18 mouse cellular contexts compared by ENCODE assay signal in genomic region chr14:57882720-57883119, GRCm38 (mm10). TPM values are rescaled to one million over a fixed set of nuclear protein-coding genes. Genes with fewer than 3 reads are reported as not detected.
DNase-seq lines count a peak whose midpoint lies in the region; ATAC-seq and TF ChIP-seq lines count a peak whose summit lies in the region.
"Had no signal": no experiment of that assay in that cellular context is flagged by ENCODE, and none has a peak within 500 bp of the region (broad histone marks: within the 10 kb centered on the region; RNA-seq: fewer than 3 reads in every experiment).

No protein-coding gene starts in this region.

- no peak for DNase-seq in heart, adult 2 months
- DNase-seq in heart, postnatal 10 days = no peak
- DNase-seq in kidney, postnatal 0 days (ENCODE audit: low spot score) = no peak
- DNase-seq in kidney, adult 18-20 months = no peak
- DNase-seq in NIH3T3 (ENCODE audit: low read depth) = peak; percentile 34
- DNase-seq in lung, postnatal 36 days = peak; percentile 44
- DNase-seq in cerebellum, adult 9-10 months = no peak
- no peak for DNase-seq in gastrocnemius, postnatal 36 days
- DNase-seq: cerebellum, adult 2 months; gastrocnemius, postnatal 14 days; left cerebral cortex, postnatal 4 days; right cerebral cortex, adult 18-20 months; thymus, postnatal 25 days had no signal

- TF ChIP-seq POLR2A in heart, adult 2 months (IDR thresholded peaks at IDR 0.05; ENCODE audit: insufficient read depth, low read depth, low read length) = no peak

- H3K79me2 ChIP-seq in heart, adult 2 months (replicated peaks; ENCODE audit: control insufficient read depth, insufficient read depth, low read length) = peaks cover 4% of the 10 kb centered on the region; the same call in 1 of the 2 replicates

- TF ChIP-seq CTCF in heart, adult 2 months (IDR thresholded peaks at IDR 0.05) = no peak
- TF ChIP-seq CTCF in kidney, postnatal 0 days (IDR thresholded peaks at IDR 0.05; ENCODE audit: low read depth) = no peak

- H3K4me3 ChIP-seq in heart, adult 2 months = no peak overlapping the region
- no peak overlapping the region for H3K4me3 ChIP-seq in kidney, postnatal 0 days (replicated peaks; ENCODE audit: low read depth, low read length)
- H3K4me3 ChIP-seq: embryonic facial prominence, embryonic 12.5 days; forebrain, embryonic 15.5 days; midbrain, embryonic 15.5 days; neural tube, embryonic 13.5 days had no signal

- no peak overlapping the region for H3K4me2 ChIP-seq in kidney, postnatal 0 days (ENCODE audit: low read length)
- H3K4me2 ChIP-seq: embryonic facial prominence, embryonic 12.5 days; forebrain, embryonic 15.5 days; midbrain, embryonic 15.5 days; neural tube, embryonic 13.5 days had no signal

- peaks cover 19% of the 10 kb centered on the region for H3K36me3 ChIP-seq in heart, adult 2 months (ENCODE audit: control insufficient read depth, insufficient read depth, low read length)
- no peaks in the 10 kb centered on the region for H3K36me3 ChIP-seq in kidney, postnatal 0 days (ENCODE audit: insufficient read depth, low read length)
- H3K36me3 ChIP-seq: embryonic facial prominence, embryonic 12.5 days; forebrain, embryonic 15.5 days; midbrain, embryonic 15.5 days; neural tube, embryonic 13.5 days had no signal

- H3K4me1 ChIP-seq in heart, adult 2 months (ENCODE audit: control insufficient read depth, insufficient read depth, low read length) = peaks cover 17% of the 10 kb centered on the region
- H3K4me1 ChIP-seq in kidney, postnatal 0 days (replicated peaks; ENCODE audit: insufficient read depth, low read length) = peaks cover 15% of the 10 kb centered on the region

- WGBS in heart, adult 2 months = 41% methylated on average over 4 of the region's 4 CpGs
- WGBS in kidney, postnatal 0 days = 48% methylated on average over 4 of the region's 4 CpGs

- intact Hi-C loops in heart, adult 2 months (cut with DNase I) = loop anchor here (2.0 to 5.0 kb wide), 2 partner anchors 28 to 55 kb away; partner anchors contain the start of genes Mrpl57 and Ska3
- intact Hi-C loops in heart, postnatal 10 days (cut with DNase I) = no loop called here
- intact Hi-C loops in gastrocnemius, postnatal 36 days (cut with DNase I) = no loop called here

- H3K27me3 ChIP-seq in heart, adult 2 months (ENCODE audit: control insufficient read depth, insufficient read depth, low read length) = no peaks in the 10 kb centered on the region
- H3K27me3 ChIP-seq in kidney, postnatal 0 days (ENCODE audit: insufficient read depth, low read length) = no peaks in the 10 kb centered on the region
- H3K27me3 ChIP-seq: embryonic facial prominence, embryonic 12.5 days; forebrain, embryonic 15.5 days; midbrain, embryonic 15.5 days; neural tube, embryonic 13.5 days had no signal

- no peaks in the 10 kb centered on the region for H3K9me3 ChIP-seq in kidney, postnatal 0 days (replicated peaks; ENCODE audit: low read length)
- H3K9me3 ChIP-seq: embryonic facial prominence, embryonic 12.5 days; forebrain, embryonic 15.5 days; midbrain, embryonic 15.5 days; neural tube, embryonic 13.5 days had no signal

- TF ChIP-seq EP300 in heart, adult 2 months (IDR thresholded peaks at IDR 0.05; ENCODE audit: insufficient read depth, low read depth, low read length) = no peak

- ATAC-seq in kidney, postnatal 0 days (replicated peaks; ENCODE audit: low FRiP score, low read depth) = no peak
- ATAC-seq: CD4-positive, CD25-positive, alpha-beta regulatory T cell, adult 4 months; forebrain, embryonic 15.5 days; midbrain, embryonic 15.5 days had no signal

- H3K9ac ChIP-seq in heart, adult 2 months (ENCODE audit: low read depth, low read length) = no peak overlapping the region
- H3K9ac ChIP-seq in kidney, postnatal 0 days (ENCODE audit: low read depth, low read length) = no peak overlapping the region
- H3K9ac ChIP-seq: embryonic facial prominence, embryonic 12.5 days; forebrain, embryonic 15.5 days; midbrain, embryonic 15.5 days; neural tube, embryonic 13.5 days had no signal

- peak overlapping the region; percentile 67; the same call in 1 of the 2 replicates for H3K27ac ChIP-seq in heart, adult 2 months
- peak overlapping the region; percentile 50; the same call in 1 of the 2 replicates for H3K27ac ChIP-seq in kidney, postnatal 0 days
- H3K27ac ChIP-seq: embryonic facial prominence, embryonic 12.5 days; forebrain, embryonic 15.5 days had no signal

RNA-seq across cellular contexts. Expression of gene Zdhhc20, which starts 7.4 kb away (rescaled TPM):
- total RNA-seq in heart, adult 2 months (2021) = 1 to 10 TPM; 6.7 to 8.3 TPM
- 3.3 and 5.5 TPM in 2 replicates for polyA plus RNA-seq in heart, adult 2 months (2012; rRNA removed)
- total RNA-seq in heart, postnatal 10 days (2021) = 10 to 100 TPM; 22.2 to 24.8 TPM
- polyA plus RNA-seq in kidney, postnatal 0 days (2015; fragmentation: Nextera tagmentation; extraction: Ambion mirVana) = 46.1 and 53.2 TPM in 2 replicates
- 1 to 10 TPM; 4.2 to 4.8 TPM for total RNA-seq in gastrocnemius, postnatal 36 days (2021)

RNA-seq across cellular contexts. Expression of gene Mrpl57, which starts 56.7 kb away (rescaled TPM):
- total RNA-seq in heart, adult 2 months (2021) = 10 to 100 TPM; 57.1 to 72.2 TPM
- 42.0 and 45.2 TPM in 2 replicates for polyA plus RNA-seq in heart, adult 2 months (2012; rRNA removed)
- total RNA-seq in heart, postnatal 10 days (2021) = 10 to 100 TPM; 71.2 to 79.6 TPM
- polyA plus RNA-seq in kidney, postnatal 0 days (2015; fragmentation: Nextera tagmentation; extraction: Ambion mirVana) = 224 and 230 TPM in 2 replicates
- 10 to 100 TPM; 61.9 to 63.5 TPM for total RNA-seq in gastrocnemius, postnatal 36 days (2021)

RNA-seq across cellular contexts. Expression of gene Ska3, which starts 56.7 kb away (rescaled TPM):
- under 1 TPM; 0.16 to 0.52 TPM for total RNA-seq in heart, adult 2 months (2021)
- polyA plus RNA-seq in heart, adult 2 months (2012; rRNA removed) = 0.23 TPM in 1 of 2 replicates, not detected in the other
- 1 to 10 TPM; 2.6 to 2.9 TPM for total RNA-seq in heart, postnatal 10 days (2021)
- 12.9 and 16.2 TPM in 2 replicates for polyA plus RNA-seq in kidney, postnatal 0 days (2015; fragmentation: Nextera tagmentation; extraction: Ambion mirVana)
- total RNA-seq in gastrocnemius, postnatal 36 days (2021) = under 1 TPM; 0.28 to 0.52 TPM

Comparison
In these comparisons a context has a peak if more than half of its experiments do, and no peak if none do; other contexts are left out.
1. DNase-seq: peak in NIH3T3 (single experiment) and lung, postnatal 36 days (single experiment); none in heart, adult 2 months (0 of 2), heart, postnatal 10 days (0 of 2), kidney, postnatal 0 days (single experiment), kidney, adult 18-20 months (single experiment), cerebellum, adult 9-10 months (single experiment) and gastrocnemius, postnatal 36 days (0 of 2).